Mouse (Mus musculus): Measurements from ENCODE around the gene Dip2b.

- TF ChIP-seq CTCF (IDR thresholded peaks at IDR 0.05; ENCODE audit: low read depth) (no peak), EP300 (IDR thresholded peaks at IDR 0.05; ENCODE audit: low read depth) (no peak)
Measured at GRCm38 (mm10) chr15:100177167-100177566, 138.7 kb downstream of the Dip2b start.
